Mouse (Mus musculus) midbrain, embryonic 16.5 days (tissue): ENCODE results near the gene Gp1ba. TPM values are rescaled to one million over a fixed set of nuclear protein-coding genes. Genes with fewer than 3 reads are reported as not detected.

Source experiments
- ATAC-seq: fragments of 200-750 bp; cut with Nextera tagmentation; 2 replicates; pipeline ENCODE4 v1.8.0; 2017; ENCODE audit warnings: moderate TSS enrichment
- H3K27ac ChIP-seq: fragments of 300-500 bp; sonication (generic); 2 replicates; pipeline ENCODE4 v1.5.1; 2014; ENCODE audit warnings: mild to moderate bottlenecking, low read length, mixed read lengths
- H3K27me3 ChIP-seq: fragments of 300-500 bp; sonication (generic); 2 replicates; pipeline ENCODE4 v1.6.1; 2014; ENCODE audit warnings: low read depth, low read length, mixed read lengths; ENCODE audit not compliant: control insufficient read depth, insufficient read depth
- H3K36me3 ChIP-seq: fragments of 300-500 bp; sonication (generic); 2 replicates; pipeline ENCODE4 v1.6.1; 2014; ENCODE audit warnings: mild to moderate bottlenecking, low read length, moderate library complexity, mixed read lengths; ENCODE audit not compliant: control insufficient read depth, insufficient read depth
- H3K4me1 ChIP-seq: fragments of 300-500 bp; sonication (generic); 2 replicates; pipeline ENCODE4 v1.6.1; 2014; ENCODE audit warnings: mild to moderate bottlenecking, low read length, mixed read lengths; ENCODE audit not compliant: control insufficient read depth, insufficient read depth
- H3K4me2 ChIP-seq: fragments of 300-500 bp; sonication (generic); 2 replicates; pipeline ENCODE4 v1.6.1; 2014; ENCODE audit warnings: mild to moderate bottlenecking, low read length, mixed read lengths
- H3K4me3 ChIP-seq: fragments of 300-500 bp; sonication (generic); 2 replicates; pipeline ENCODE4 v1.5.1; 2014; ENCODE audit warnings: low read depth, mild to moderate bottlenecking, low read length, moderate library complexity, mixed read lengths
- H3K9ac ChIP-seq: fragments of 300-500 bp; sonication (generic); 2 replicates; pipeline ENCODE4 v1.6.1; 2014; ENCODE audit warnings: low read depth, low read length, mixed read lengths
- H3K9me3 ChIP-seq: fragments of 300-500 bp; sonication (generic); replicated peaks from 2 replicates; pipeline ENCODE4 v1.6.1; 2014; ENCODE audit warnings: mild to moderate bottlenecking, low read length, mixed read lengths; ENCODE audit not compliant: control insufficient read depth, poor library complexity, severe bottlenecking
- WGBS: fragments of 180-500 bp; shearing (Covaris S2); extraction: QIAGEN DNeasy Blood & Tissue Kit; methylation state at CpG from one replicate; pipeline ENCODE4 v1.1.7; 2014; 5-methylcytosine and 5-hydroxymethylcytosine counted together
- polyA plus RNA-seq: library from polyadenylated mRNA; unstranded; fragments of >200 nt; fragmentation: Nextera tagmentation; extraction: Ambion mirVana; gene quantifications from 2 replicates; pipeline ENCODE4 v1.2.1, GENCODE M21; 2015

Gene Gp1ba
- polyA plus RNA-seq, 1 experiment from 2014 or later = 0.21 TPM

DNA sequence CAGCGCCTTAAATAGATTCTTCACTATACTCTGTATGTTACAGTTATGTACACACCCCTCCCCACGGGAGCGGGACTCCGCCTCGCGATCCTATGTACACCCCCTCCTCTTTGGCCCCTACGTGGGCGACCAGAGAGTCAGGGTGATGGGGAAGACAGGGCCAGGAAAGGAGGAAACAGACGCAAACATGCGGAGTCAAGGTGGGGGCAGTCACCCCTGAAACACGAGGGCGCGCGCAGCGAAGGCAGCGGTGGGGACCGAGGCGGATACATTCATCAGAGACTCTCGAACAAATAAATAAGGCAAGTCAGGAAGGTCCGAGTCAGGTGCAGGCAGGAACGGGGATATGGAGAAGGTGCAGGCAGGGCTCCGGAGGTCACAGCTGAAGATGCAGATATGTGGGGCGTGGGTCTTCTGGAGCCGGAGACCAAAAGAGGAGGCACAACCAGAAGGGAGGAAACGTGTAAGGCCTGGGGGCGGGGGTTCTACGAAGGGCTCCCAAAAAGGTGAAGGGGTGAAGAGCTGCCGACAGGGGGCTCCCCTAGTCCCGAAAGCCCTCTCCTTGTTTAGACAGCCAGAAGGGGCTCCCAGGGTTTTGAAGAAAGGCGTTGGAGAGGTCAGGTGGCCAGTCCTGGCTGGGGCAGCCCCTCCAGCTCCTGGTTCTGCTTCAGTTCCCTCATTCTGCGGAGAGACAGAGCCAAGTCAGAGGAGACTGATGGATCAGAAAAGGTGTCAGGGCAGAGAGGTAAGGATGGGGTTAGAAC is 30.8 kb downstream of the Gp1ba start:
- peaks cover 22% of the 10 kb centered on the region for H3K4me1 ChIP-seq
- H3K27me3 ChIP-seq = no peaks in the 10 kb centered on the region
- peak overlapping the region; percentile 79 for H3K4me2 ChIP-seq
- no peaks in the 10 kb centered on the region for H3K9me3 ChIP-seq
- H3K9ac ChIP-seq = peak overlapping the region; percentile 62
- under 1% methylated on average over 31 of the region's 31 CpGs for WGBS
- ATAC-seq = peak; percentile 43
- peak overlapping the region; percentile 97 for H3K27ac ChIP-seq
- peaks cover 2% of the 10 kb centered on the region; the same call in 1 of the 2 replicates for H3K36me3 ChIP-seq
- peak overlapping the region; percentile 57 for H3K4me3 ChIP-seq

DNA sequence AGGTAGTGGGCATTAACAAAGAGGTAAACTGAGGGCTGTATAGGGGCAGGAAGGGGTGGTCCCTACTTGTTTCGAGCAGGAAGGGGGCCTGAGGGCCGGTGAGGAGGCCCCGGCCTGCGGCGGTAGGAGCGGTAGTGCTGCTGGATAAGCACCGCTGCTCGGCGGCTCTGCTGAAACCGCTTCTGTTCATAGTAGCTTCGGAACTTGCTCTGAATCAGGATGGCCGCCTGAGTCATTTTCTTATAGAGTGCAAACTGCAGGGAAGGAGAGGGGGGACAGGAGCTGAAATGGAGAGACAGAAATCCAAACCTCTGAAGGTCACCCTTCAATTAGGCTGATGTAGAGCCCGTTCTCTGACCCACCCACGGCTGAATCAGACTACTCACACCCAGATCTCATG is 31.6 kb downstream of the Gp1ba start:
- Histone ChIP-seq H3K9ac (peak overlapping the region; percentile 62), H3K4me1 (peaks cover 22% of the 10 kb centered on the region), H3K27me3 (no peaks in the 10 kb centered on the region), H3K27ac (peak overlapping the region; percentile 97), H3K4me2 (peak overlapping the region; percentile 79), H3K9me3 (no peaks in the 10 kb centered on the region), H3K4me3 (peak overlapping the region; percentile 57), H3K36me3 (peaks cover 6% of the 10 kb centered on the region)
- ATAC-seq = no peak
- 30% methylated on average over 14 of the region's 14 CpGs for WGBS

DNA sequence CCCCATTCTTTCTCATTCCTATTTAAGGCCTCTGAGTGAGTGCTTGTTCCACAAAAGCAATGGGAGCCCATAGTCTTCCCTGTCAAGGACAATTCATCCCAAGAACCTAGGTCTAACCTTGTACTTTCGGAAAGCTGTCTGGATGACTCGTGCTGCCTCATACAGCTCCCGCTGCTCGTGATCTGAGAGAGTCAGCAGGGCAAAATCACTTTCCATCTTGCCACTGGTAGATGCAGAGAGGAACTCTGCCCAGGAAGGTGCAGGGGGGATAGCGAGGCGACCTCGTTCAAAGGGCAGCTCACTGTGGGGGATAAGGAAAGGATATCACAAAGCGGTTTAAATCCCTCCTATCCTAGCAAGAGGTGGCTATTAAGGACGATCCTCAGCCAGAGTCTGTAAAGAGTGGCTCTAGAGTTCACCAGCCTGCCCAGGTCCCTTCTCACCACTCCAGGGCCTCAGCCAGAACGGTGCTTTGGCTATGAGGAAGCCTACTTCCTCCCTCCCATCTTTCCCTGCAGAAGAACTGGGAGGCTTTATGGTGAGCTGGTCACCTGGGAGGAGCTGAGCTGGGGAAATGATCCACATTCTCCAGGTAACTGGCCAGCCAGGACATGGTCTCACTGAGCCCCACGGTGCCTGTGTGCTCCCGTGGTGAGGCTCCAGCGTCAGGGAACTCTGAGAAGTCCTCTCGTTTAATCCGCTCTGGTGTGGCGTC is 32.6 kb downstream of the Gp1ba start:
- Histone ChIP-seq H3K9ac (no peak overlapping the region), H3K36me3 (peaks cover 8% of the 10 kb centered on the region), H3K4me3 (no peak overlapping the region), H3K27ac (no peak overlapping the region), H3K9me3 (no peaks in the 10 kb centered on the region), H3K4me2 (no peak overlapping the region; the same call in 1 of the 2 replicates), H3K4me1 (peaks cover 22% of the 10 kb centered on the region), H3K27me3 (no peaks in the 10 kb centered on the region)
- WGBS = 83% methylated on average over 16 of the region's 16 CpGs
- ATAC-seq = no peak

- Histone ChIP-seq H3K36me3 (peaks cover 12% of the 10 kb centered on the region), H3K27me3 (no peaks in the 10 kb centered on the region), H3K4me1 (peaks cover 12% of the 10 kb centered on the region), H3K4me3 (no peak overlapping the region), H3K4me2 (no peak overlapping the region), H3K9ac (no peak overlapping the region), H3K27ac (no peak overlapping the region), H3K9me3 (no peaks in the 10 kb centered on the region)
- ATAC-seq = no peak
- 49% methylated on average over 6 of the region's 6 CpGs for WGBS
Observed at GRCm38 (mm10) chr11:70674014-70674413, 35.1 kb downstream of the Gp1ba start.

DNA sequence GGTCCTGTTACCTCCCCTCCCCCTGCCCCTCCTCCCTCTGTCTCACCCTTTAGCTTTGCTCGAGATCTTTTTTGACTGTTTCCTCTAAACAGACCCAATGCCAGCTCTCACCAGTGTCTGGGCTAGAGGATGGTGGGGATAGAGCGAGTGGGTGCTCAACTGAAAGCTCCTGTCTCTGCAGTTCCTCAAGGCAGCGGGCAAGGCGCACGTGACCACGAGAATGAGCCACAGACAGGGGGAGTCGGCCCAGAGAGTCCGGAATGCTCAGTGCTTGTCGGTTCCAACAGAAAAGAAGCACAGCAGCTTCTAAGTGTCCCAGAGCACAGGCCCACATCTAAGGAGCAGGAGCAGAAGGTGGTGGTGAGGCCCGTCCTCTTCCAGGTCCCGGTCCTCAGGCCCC is 35.6 kb downstream of the Gp1ba start:
- H3K27ac ChIP-seq = no peak overlapping the region
- peaks cover 13% of the 10 kb centered on the region for H3K36me3 ChIP-seq
- H3K4me2 ChIP-seq = no peak overlapping the region
- H3K4me1 ChIP-seq = peaks cover 12% of the 10 kb centered on the region
- H3K4me3 ChIP-seq = no peak overlapping the region
- no peak overlapping the region for H3K9ac ChIP-seq
- H3K9me3 ChIP-seq = no peaks in the 10 kb centered on the region
- WGBS = 68% methylated on average over 11 of the region's 11 CpGs
- H3K27me3 ChIP-seq = no peaks in the 10 kb centered on the region
- ATAC-seq = no peak

DNA sequence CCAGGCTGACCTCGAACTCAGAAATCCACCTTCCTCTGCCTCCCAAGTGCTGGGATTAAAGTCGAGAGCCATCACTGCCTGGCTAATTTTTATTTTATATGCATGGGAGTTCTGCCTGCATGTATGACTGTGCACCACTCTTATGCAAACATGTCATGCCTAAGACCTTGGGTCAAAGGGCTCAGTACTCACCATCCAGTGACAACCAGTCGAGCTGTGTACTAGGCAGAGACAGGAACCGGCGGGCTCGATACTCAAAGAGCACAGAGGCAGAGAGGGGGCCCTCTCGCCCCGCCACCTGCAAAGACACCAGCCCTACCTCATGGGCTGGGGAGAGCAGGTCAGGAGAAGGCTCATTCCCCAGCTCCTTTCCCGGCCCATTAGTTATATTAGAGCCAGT is 39.2 kb downstream of the Gp1ba start:
- Histone ChIP-seq H3K4me3 (no peak overlapping the region), H3K4me1 (peaks cover 7% of the 10 kb centered on the region), H3K27ac (no peak overlapping the region), H3K9ac (no peak overlapping the region), H3K36me3 (peaks cover 15% of the 10 kb centered on the region), H3K9me3 (no peaks in the 10 kb centered on the region), H3K27me3 (no peaks in the 10 kb centered on the region), H3K4me2 (no peak overlapping the region)
- ATAC-seq = no peak
- WGBS = 81% methylated on average over 9 of the region's 9 CpGs

- H3K27me3 ChIP-seq = no peaks in the 10 kb centered on the region
- no peak overlapping the region for H3K4me2 ChIP-seq
- H3K27ac ChIP-seq = no peak overlapping the region
- ATAC-seq = no peak
- no peak overlapping the region for H3K9ac ChIP-seq
- 75% methylated on average over 2 of the region's 2 CpGs for WGBS
- no peaks in the 10 kb centered on the region for H3K9me3 ChIP-seq
- peaks cover 15% of the 10 kb centered on the region for H3K36me3 ChIP-seq
- peaks cover 7% of the 10 kb centered on the region for H3K4me1 ChIP-seq
- H3K4me3 ChIP-seq = no peak overlapping the region
Observed at GRCm38 (mm10) chr11:70678576-70678975, 39.7 kb downstream of the Gp1ba start.

- H3K36me3 ChIP-seq = peaks cover 20% of the 10 kb centered on the region
- H3K4me2 ChIP-seq = no peak overlapping the region
- no peak overlapping the region for H3K27ac ChIP-seq
- no peak overlapping the region for H3K4me3 ChIP-seq
- no peak for ATAC-seq
- H3K4me1 ChIP-seq = peaks cover 7% of the 10 kb centered on the region
- no peak overlapping the region for H3K9ac ChIP-seq
- 94% methylated on average over 8 of the region's 8 CpGs for WGBS
- no peaks in the 10 kb centered on the region for H3K9me3 ChIP-seq
- H3K27me3 ChIP-seq = no peaks in the 10 kb centered on the region
Observed at GRCm38 (mm10) chr11:70679361-70679760, 40.4 kb downstream of the Gp1ba start.

- H3K27me3 ChIP-seq = no peaks in the 10 kb centered on the region
- 92% methylated on average over 8 of the region's 8 CpGs for WGBS
- peaks cover 7% of the 10 kb centered on the region for H3K4me1 ChIP-seq
- no peaks in the 10 kb centered on the region for H3K9me3 ChIP-seq
- peaks cover 20% of the 10 kb centered on the region for H3K36me3 ChIP-seq
- no peak overlapping the region for H3K4me3 ChIP-seq
- H3K27ac ChIP-seq = no peak overlapping the region
- no peak overlapping the region for H3K4me2 ChIP-seq
- no peak for ATAC-seq
- H3K9ac ChIP-seq = no peak overlapping the region
Observed at GRCm38 (mm10) chr11:70679894-70680293, 41.0 kb downstream of the Gp1ba start.
